Mouse (Mus musculus) regulatory T cell (primary cell): Measurements from ENCODE around the gene Cd70.

Experiments
- in situ Hi-C: fragments of 300-600 bp; cut with MboI, MseI; formaldehyde crosslinking; loops from one replicate; pipeline ENCODE4 v1.15.1; 2025; ENCODE audit warnings: high pct_unique_total_duplicates

Gene Cd70

DNA sequence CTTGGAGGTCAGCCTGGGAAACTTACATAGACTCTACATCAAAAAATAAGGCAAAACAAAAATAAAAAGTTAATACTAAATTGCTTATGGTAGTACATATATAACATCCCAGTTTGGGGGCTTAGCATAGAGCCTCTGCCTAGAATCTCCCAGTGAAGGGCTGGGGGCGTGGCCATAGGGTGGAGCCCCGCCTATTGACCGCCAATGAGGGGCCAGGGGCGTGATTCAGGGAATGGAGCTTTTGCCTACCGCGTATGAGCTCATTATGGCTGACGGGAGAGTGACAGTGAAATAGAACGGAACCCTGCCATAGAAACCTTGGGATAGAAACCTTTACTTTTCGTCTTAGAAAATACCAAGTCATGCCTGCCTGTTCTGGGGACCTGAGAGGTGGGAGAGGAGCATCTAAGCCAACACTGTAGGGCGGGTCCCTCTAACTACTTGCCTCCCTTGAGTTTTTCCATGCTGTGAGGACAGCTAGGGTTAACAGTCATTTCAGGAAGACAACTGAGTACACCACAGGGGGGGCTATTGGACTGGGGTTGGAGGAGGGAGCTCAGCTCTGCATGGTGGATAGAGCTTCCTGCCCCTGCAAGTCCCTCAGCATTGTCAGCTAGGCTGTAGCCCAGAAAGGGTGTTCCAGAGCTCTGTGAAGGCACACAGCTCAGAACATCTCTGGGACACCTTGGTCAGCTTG is 49.8 kb downstream of the Cd70 start:
- in situ Hi-C loops, result loop anchor here (5.0 to 25.0 kb wide), 3 partner anchors 68 to 1813 kb away; no protein-coding TSS in a partner anchor

DNA sequence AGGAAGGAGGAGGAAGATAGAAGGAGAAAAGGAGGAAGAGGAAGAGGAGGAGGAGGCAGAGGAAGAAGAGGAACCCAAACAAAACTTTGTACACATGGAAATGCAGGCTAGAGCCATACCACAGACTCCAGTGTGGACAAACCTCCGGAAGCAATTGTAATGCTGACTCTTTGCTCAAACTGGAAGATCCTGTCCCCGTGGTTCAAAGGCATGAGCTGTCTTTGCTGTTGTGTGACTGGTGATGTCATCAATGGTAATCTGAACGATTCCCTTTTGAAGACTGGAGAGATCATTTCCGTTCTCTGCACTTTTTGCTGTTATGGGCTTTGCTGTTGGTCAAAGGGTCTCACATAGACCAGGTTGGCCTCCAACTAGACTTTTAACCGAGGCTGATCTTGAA is 51.3 kb downstream of the Cd70 start:
- in situ Hi-C loops, result loop anchor here (5.0 to 25.0 kb wide), 3 partner anchors 69 to 1814 kb away; no protein-coding TSS in a partner anchor

DNA sequence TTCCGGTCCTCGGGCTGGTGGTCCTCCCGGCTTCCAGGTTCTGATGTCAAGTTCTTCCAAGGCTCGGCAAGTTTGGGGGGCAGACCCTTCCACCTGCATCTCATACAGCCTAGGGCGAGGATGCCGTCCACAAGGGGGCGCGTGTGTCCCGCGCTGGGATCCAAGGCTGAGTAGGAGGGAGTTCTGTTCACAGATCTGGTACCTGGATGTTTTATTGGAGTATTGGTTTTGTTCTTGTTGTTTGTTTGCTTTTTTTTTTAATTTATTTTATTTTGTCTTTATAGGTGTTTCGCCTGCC is 53.0 kb downstream of the Cd70 start:
- in situ Hi-C loops, result loop anchor here (5.0 to 25.0 kb wide), 3 partner anchors 71 to 1816 kb away; no protein-coding TSS in a partner anchor
